Mouse (Mus musculus): ENCODE measurements around the gene Traf5.

- no peak for TF ChIP-seq CTCF (conservative IDR thresholded peaks at IDR 0.05; ENCODE audit: low read length)
- TF ChIP-seq POU5F1 (IDR thresholded peaks at IDR 0.05; ENCODE audit: borderline replicate concordance, low read length): no peak
- no peak for TF ChIP-seq NANOG (IDR thresholded peaks at IDR 0.05; ENCODE audit: borderline replicate concordance, low read length)
Measured at GRCm38 (mm10) chr1:191986674-191987480, 105.5 kb downstream of the Traf5 start.
